Mouse (Mus musculus) liver, embryonic 11.5 days (tissue): ENCODE measurements around the gene Phf3. TPM values are rescaled to one million over a fixed set of nuclear protein-coding genes. Genes with fewer than 3 reads are reported as not detected.

Source experiments
- ATAC-seq: fragments of 200-750 bp; cut with Nextera tagmentation; replicated peaks from 2 replicates; pipeline ENCODE4 v1.8.0; 2017; ENCODE audit warnings: moderate number of reproducible peaks, mild to moderate bottlenecking, moderate TSS enrichment, moderate library complexity; ENCODE audit not compliant: low FRiP score
- DNase-seq: peaks from one replicate; pipeline ENCODE4 v3.0.0-alpha.2; 2017; ENCODE audit warnings: low spot score
- H3K27ac ChIP-seq: fragments of 300-500 bp; sonication (generic); 2 replicates; pipeline ENCODE4 v1.5.1; 2014; ENCODE audit warnings: mild to moderate bottlenecking, low read depth, low read length, control low read depth
- H3K27me3 ChIP-seq: fragments of 300-500 bp; sonication (generic); replicated peaks from 2 replicates; pipeline ENCODE4 v1.6.1; 2014; ENCODE audit warnings: low read length, mixed read lengths; ENCODE audit not compliant: control insufficient read depth, insufficient read depth
- H3K36me3 ChIP-seq: fragments of 300-500 bp; sonication (generic); 2 replicates; pipeline ENCODE4 v1.6.1; 2014; ENCODE audit warnings: mild to moderate bottlenecking, low read length, moderate library complexity, mixed read lengths; ENCODE audit not compliant: control insufficient read depth, insufficient read depth
- H3K4me1 ChIP-seq: fragments of 300-500 bp; sonication (generic); replicated peaks from 2 replicates; pipeline ENCODE4 v1.6.1; 2014; ENCODE audit warnings: low read length, mixed read lengths; ENCODE audit not compliant: control insufficient read depth, insufficient read depth
- H3K4me2 ChIP-seq: fragments of 300-500 bp; sonication (generic); 2 replicates; pipeline ENCODE4 v1.6.1; 2014; ENCODE audit warnings: mild to moderate bottlenecking, control low read depth, moderate library complexity
- H3K4me3 ChIP-seq: fragments of 300-500 bp; sonication (generic); 2 replicates; pipeline ENCODE4 v1.5.1; 2014; ENCODE audit warnings: low read depth, low read length, control low read depth
- H3K9ac ChIP-seq: fragments of 300-500 bp; sonication (generic); 2 replicates; pipeline ENCODE4 v1.6.1; 2014; ENCODE audit warnings: low read depth, low read length, control low read depth
- H3K9me3 ChIP-seq: fragments of 300-500 bp; sonication (generic); 2 replicates; pipeline ENCODE4 v1.6.1; 2016; ENCODE audit warnings: low read length, inconsistent platforms, mixed read lengths; ENCODE audit not compliant: control insufficient read depth
- WGBS: fragments of 180-500 bp; shearing (Covaris S2); extraction: QIAGEN DNeasy Blood & Tissue Kit; methylation state at CpG from one replicate; pipeline ENCODE4 v1.1.7; 2014; 5-methylcytosine and 5-hydroxymethylcytosine counted together
- polyA plus RNA-seq: library from polyadenylated mRNA; unstranded; fragments of >200 nt; fragmentation: Nextera tagmentation; extraction: Ambion mirVana; gene quantifications from 2 replicates; pipeline ENCODE4 v1.2.1, GENCODE M21; 2014

The Phf3 gene
- 27.0 and 30.6 TPM in 2 replicates for polyA plus RNA-seq

DNA sequence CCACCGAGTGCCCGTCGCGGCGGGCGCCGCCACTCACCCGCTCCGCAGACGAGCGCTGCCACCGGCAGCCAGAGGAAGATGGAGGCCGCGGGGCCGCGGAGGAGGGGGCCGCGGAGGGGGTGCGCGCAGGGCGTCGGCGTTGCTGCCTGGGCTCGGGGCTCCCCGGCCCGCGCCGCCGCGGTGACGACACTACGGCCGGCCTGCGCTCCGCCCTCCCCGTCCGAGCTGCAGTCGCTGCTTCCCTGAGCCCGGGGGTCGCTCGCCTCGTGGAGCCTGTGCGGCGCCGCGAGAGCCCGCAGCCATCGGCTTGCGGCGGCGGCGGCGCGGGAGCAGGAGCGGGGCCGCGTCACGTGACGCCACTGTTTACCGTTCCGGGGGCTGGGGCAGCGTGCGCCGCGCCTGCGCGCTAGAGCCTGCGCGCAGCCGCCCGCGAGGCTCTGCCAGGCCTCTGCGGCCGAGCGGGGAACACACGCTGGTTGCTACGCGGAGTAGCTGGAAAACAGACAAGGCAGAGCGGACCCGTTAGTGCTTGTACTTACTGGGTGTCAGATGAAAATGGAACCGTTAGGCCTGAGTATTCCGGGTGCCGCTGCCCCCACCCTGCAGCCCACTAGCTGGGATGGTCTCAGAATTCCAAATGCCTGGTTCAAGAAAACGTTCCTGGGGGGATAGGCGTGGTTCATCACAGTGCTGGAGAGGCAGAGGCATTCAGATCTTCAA is at the start of gene Phf3:
Gene Phf3 (minus strand): TSS at position 381 of the 720 bp plus-strand sequence.
- WGBS, result under 1% methylated on average over 66 of the region's 85 CpGs
- peak; percentile 83 for DNase-seq

GRCm38 (mm10) chr1:30922237-30922636 is 48.5 kb upstream of the Phf3 start:
- 84% methylated on average over 3 of the region's 3 CpGs for WGBS
- no peak for ATAC-seq

More for the DNA sequence above, at the start of gene Phf3:
- Histone ChIP-seq H3K4me3 (peak within 1 kb of the TSS; percentile 93), H3K9me3 (no peaks in the 10 kb centered on the region), H3K36me3 (no peaks in the 10 kb centered on the region), H3K27me3 (no peaks in the 10 kb centered on the region), H3K4me1 (no peaks in the 10 kb centered on the region; the same call in 1 of the 2 replicates), H3K4me2 (peak within 1 kb of the TSS; percentile 77), H3K27ac (peak within 1 kb of the TSS; percentile 98), H3K9ac (peak within 1 kb of the TSS; percentile 95)
- peak; percentile 91 for ATAC-seq

DNA sequence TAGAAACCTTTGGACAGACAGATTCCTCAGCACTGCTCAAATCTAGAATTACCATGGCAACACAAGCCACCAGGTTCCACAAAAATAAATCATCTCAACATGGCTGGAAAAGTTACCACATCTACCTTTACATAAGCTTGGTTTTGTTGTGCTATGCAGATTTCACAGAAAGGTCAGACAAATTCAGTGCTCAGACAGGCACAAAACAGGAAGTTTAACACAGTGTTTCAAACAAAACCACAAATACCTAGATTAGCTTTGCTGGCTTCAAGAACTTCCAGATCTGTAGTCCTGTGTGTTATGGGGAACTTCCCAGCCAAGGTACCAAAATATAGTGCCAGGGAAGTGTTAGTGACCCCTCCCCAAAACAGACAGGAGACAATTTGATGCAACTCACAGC is 47.5 kb upstream of the Phf3 start:
- Histone ChIP-seq H3K36me3 (no peaks in the 10 kb centered on the region), H3K27me3 (no peaks in the 10 kb centered on the region), H3K9ac (no peak overlapping the region), H3K9me3 (peaks cover 10% of the 10 kb centered on the region), H3K4me2 (no peak overlapping the region), H3K27ac (no peak overlapping the region), H3K4me1 (no peaks in the 10 kb centered on the region), H3K4me3 (no peak overlapping the region)
- no peak for DNase-seq
- ATAC-seq, result no peak

More at GRCm38 (mm10) chr1:30922237-30922636, 48.5 kb upstream of the Phf3 start:
- Histone ChIP-seq H3K9me3 (peaks cover 10% of the 10 kb centered on the region), H3K27ac (no peak overlapping the region), H3K4me3 (no peak overlapping the region), H3K27me3 (no peaks in the 10 kb centered on the region), H3K4me1 (no peaks in the 10 kb centered on the region), H3K9ac (no peak overlapping the region), H3K4me2 (no peak overlapping the region), H3K36me3 (no peaks in the 10 kb centered on the region)
- DNase-seq, result no peak

- DNase-seq, result no peak
- no peak for ATAC-seq
- no peak overlapping the region for H3K27ac ChIP-seq
- 85% methylated on average over 1 of the region's 1 CpGs for WGBS
- H3K9me3 ChIP-seq, result peaks cover 10% of the 10 kb centered on the region
- no peak overlapping the region for H3K9ac ChIP-seq
- no peaks in the 10 kb centered on the region for H3K4me1 ChIP-seq
- H3K4me2 ChIP-seq, result no peak overlapping the region
- no peaks in the 10 kb centered on the region for H3K36me3 ChIP-seq
- H3K27me3 ChIP-seq, result no peaks in the 10 kb centered on the region
- H3K4me3 ChIP-seq, result no peak overlapping the region
Observed at GRCm38 (mm10) chr1:30920620-30921177, 47.0 kb upstream of the Phf3 start.

- H3K4me2 ChIP-seq, result no peak overlapping the region
- no peaks in the 10 kb centered on the region for H3K9me3 ChIP-seq
- no peak overlapping the region for H3K27ac ChIP-seq
- DNase-seq (no peak), ATAC-seq (no peak)
- H3K36me3 ChIP-seq, result no peaks in the 10 kb centered on the region
- H3K9ac ChIP-seq, result no peak overlapping the region
- H3K4me3 ChIP-seq, result no peak overlapping the region
- no peaks in the 10 kb centered on the region for H3K27me3 ChIP-seq
- WGBS, result 39% methylated on average over 3 of the region's 3 CpGs
- no peaks in the 10 kb centered on the region for H3K4me1 ChIP-seq
Observed at GRCm38 (mm10) chr1:30910172-30910571, 36.5 kb upstream of the Phf3 start.

DNA sequence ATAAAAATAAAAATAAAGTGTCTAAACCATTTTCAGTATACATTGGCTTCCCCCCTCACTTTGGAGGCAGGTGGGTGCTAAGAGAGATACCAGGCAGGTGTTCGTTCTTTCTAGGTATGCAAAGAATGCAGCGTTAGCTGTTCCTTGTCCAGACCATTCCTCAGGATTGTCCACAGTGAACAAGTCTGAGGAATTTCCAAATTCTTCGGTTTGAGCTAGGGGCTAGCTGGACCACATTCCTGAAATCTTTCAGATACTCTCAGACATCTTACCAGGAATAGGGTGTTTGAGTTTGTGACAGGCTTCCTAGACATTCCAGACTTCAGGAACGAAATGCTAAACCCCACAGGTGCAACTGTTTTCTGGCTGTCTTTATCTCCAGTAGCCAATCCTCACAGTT is 35.1 kb upstream of the Phf3 start:
- Histone ChIP-seq H3K4me1 (no peaks in the 10 kb centered on the region), H3K4me3 (no peak overlapping the region), H3K9ac (no peak overlapping the region), H3K36me3 (no peaks in the 10 kb centered on the region), H3K27ac (no peak overlapping the region), H3K9me3 (no peaks in the 10 kb centered on the region), H3K4me2 (no peak overlapping the region), H3K27me3 (no peaks in the 10 kb centered on the region)
- DNase-seq (no peak), ATAC-seq (no peak)
- WGBS, result 64% methylated on average over 4 of the region's 4 CpGs

- Histone ChIP-seq H3K4me3 (no peak overlapping the region), H3K4me2 (no peak overlapping the region), H3K36me3 (no peaks in the 10 kb centered on the region), H3K4me1 (no peaks in the 10 kb centered on the region), H3K9me3 (no peaks in the 10 kb centered on the region), H3K27ac (no peak overlapping the region), H3K27me3 (no peaks in the 10 kb centered on the region), H3K9ac (no peak overlapping the region)
- no peak for ATAC-seq
- DNase-seq, result no peak
- WGBS, result 79% methylated on average over 3 of the region's 3 CpGs
Observed at GRCm38 (mm10) chr1:30903480-30904218, 29.9 kb upstream of the Phf3 start.

DNA sequence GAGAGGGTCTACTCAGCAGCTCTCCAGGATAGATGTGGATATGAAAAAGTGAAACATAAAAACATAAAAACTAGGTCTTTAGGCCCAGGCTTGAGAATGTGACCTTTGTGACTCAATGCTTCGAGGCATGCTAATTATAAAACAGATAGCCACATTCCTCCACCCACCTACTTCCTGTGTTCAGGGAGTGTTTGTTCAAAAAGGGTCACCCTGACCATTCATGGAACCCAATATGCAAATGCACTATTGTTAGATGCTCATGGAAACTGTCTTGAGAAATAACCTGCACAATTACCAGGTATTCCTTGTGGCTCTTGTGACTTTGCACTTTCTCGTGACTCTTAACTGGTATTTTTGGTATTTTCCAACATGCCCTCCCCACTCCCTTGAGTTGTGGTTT is 25.0 kb upstream of the Phf3 start:
- Histone ChIP-seq H3K27me3 (no peaks in the 10 kb centered on the region), H3K4me2 (no peak overlapping the region), H3K4me1 (no peaks in the 10 kb centered on the region), H3K4me3 (no peak overlapping the region), H3K36me3 (no peaks in the 10 kb centered on the region), H3K27ac (no peak overlapping the region), H3K9ac (no peak overlapping the region), H3K9me3 (no peaks in the 10 kb centered on the region; the same call in 1 of the 2 replicates)
- no peak for DNase-seq
- WGBS, result 72% methylated on average over 2 of the region's 2 CpGs
- no peak for ATAC-seq
